Mouse (Mus musculus) lung, adult 18-20 months (tissue): ENCODE data around the gene Hist1h2bf.
"Not testable (repeated sequence)": the region's sequence is repeated elsewhere in the genome, so short reads cannot be mapped to it uniquely, and the experiment has no call there.

Experiments
- DNase-seq, 2 experiments: peaks; one replicate each; pipeline ENCODE4 v3.0.0; 2022; ENCODE audit warnings: mixed read lengths in 2 of 2

Gene Hist1h2bf

DNA sequence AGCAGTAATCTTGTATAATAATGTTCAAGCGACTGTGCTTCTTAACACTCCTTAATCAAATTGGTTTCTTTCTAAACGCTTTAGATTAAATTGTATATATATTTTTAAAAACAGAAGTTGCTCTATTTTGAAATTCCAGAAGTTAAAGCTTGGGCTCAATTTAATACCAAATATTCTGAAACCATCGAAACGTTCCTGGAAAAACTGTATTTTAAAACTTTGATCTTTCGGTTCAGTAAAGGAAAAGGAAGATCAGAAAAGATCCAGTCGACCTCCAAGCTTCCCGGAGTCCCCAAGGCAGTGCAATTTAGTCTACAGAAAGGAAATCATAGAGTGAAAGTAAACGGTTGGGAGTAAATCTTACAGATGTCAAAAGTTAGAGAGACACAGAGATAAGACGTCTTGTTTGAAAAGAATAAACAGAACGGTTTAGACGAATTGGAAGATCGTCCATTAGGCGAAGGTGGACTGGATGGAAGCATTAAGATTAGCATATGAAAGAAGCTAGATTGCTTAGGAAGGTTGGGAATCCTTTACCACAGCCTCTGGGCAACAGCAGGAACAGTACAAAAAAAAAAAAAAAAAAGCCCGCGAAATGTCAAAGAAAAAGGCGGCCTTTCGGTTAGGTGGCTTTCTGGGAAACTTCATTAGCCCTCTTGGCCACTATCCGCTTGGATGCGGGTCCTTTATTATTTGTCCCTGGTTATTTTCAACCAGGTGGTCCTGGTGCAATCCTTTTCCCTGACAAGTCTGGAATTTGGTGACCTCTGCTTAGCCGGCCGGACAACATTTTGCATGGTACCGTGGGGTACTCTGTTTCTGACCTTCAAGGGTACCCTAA is 12.3 kb upstream of the Hist1h2bf start:
- DNase-seq = no peak

DNA sequence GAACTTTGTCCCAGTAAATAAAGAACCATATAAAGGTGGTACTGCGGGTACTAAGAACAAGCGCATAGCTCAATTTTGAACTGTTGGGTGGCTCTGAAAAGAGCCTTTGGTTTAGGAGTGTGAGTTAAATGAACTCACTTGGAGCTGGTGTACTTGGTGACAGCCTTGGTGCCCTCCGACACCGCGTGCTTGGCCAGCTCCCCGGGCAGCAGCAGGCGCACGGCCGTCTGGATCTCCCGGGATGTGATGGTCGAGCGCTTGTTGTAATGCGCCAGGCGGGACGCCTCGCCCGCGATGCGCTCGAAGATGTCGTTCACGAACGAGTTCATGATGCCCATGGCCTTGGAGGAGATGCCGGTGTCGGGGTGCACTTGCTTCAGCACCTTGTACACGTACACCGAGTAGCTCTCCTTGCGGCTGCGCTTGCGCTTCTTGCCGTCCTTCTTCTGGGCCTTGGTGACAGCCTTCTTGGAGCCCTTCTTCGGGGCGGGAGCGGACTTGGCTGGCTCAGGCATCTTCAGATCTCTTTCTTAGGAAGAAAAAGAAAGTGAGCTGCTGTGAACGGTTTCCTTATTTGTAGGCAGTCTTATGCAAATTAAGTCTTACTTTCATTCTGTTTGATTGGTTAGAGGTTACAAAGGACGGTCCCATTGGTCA is 11.6 kb upstream of the Hist1h2bf start:
- DNase-seq = peak; percentile 81

DNA sequence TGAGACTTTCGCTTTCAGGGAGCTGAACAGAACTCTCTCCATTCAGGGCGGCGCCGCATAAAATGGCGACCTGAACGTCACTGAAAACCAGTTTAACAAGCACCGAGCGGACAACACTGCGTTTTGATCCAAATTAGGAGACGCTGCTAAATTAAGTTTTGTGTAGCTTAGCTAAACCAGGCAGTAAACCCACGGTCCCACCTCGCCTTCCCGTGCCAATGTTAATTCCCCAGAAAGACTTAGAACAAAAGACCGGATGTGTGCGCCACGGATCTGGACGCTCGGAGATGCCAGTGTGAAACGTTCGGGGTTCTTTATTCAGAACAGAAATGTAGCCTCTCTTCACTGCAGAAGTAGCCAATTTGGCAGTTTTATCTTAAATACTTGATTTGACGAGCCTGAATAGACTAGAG is 11.0 kb upstream of the Hist1h2bf start:
- peak; percentile 78 to 86 for DNase-seq

DNA sequence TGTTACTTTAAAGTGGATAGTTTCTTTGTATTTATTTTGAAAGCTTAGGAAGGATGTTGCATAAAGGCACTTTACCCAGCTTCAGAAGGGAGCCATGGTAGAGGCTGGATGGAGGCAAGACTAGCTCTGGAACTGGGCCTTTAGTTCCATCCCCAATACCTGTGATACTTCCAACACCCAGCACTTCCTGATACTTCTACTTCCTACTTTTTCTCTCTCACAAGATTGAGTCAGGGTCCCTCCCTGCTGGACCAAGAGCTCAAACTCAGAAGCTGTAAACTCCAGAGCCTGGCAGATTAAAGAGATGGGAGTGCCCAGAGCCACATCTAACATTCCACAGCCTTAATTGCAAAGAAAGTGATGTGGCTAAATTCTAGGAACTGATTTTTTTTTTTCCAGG is 10.3 kb upstream of the Hist1h2bf start:
- DNase-seq = no peak

DNA sequence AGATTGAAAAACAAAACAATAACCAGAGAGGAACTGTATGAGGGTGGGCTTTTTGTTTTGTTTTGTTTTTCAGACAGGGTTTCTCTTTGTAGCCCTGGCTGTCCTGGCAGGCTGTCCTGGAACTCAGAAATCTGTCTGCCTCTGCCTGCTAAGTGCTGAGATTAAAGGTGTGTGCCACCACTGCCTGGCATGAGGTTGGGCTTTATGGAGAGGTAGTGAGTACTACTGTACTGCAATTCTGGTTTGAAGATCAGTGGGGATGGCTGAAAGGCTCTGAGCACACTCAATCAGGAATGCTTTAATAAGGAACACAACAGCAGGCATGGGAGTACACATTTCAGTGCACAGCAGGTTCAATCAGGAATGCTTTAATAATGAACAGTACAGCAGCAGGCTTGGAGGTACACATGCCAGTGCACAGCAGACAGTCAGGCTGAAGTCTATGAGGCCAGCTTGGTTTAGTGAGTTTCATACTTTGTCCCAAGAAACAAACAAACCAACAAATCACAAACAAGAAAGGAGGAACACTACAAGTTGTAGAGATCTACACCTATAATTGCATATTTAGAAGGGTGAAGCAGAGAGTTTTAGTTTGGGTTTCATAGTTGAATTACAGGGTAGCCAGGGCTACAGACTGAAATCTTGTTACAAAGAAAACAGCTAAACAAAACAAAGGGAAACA is 9.5 kb upstream of the Hist1h2bf start:
- DNase-seq = no peak

DNA sequence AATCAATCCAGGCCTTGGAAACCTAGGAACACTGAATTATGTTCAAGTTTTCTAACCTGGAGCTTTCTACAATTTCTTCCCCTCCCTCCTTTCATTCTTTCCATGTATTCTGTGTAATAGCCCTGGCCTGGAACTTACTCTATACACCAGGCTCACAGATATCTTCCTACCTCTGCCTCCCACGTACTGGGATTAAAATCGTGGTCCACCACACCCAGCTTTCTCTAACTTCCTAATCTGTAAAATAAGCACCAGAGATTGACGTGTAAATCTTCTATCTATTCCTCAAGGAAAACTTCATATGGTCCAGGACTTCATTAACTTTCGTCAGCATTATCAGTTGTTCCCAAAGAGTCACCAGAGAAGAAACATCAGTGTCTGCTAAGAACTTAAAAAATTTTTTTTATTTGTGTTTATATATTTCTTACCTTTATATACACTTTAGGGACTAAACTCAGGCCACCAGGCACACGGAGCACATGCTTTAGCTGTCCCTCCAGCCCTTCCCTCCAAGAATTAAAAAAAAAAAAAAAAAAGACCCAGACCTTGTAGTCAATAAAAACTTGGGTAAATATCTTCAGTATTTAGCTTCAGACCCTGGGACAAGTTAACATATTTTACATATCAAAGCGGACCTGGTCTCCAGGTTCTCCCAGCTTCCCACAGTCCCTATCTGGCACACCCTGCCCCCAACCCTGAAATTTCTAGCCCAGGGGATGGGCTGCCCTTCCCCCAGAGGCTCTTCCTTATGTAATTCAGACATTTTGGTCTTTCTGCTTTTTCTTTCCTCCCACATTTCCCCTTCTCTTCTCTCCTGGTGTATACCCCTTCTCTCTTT is 8.4 kb upstream of the Hist1h2bf start:
- no peak for DNase-seq

DNA sequence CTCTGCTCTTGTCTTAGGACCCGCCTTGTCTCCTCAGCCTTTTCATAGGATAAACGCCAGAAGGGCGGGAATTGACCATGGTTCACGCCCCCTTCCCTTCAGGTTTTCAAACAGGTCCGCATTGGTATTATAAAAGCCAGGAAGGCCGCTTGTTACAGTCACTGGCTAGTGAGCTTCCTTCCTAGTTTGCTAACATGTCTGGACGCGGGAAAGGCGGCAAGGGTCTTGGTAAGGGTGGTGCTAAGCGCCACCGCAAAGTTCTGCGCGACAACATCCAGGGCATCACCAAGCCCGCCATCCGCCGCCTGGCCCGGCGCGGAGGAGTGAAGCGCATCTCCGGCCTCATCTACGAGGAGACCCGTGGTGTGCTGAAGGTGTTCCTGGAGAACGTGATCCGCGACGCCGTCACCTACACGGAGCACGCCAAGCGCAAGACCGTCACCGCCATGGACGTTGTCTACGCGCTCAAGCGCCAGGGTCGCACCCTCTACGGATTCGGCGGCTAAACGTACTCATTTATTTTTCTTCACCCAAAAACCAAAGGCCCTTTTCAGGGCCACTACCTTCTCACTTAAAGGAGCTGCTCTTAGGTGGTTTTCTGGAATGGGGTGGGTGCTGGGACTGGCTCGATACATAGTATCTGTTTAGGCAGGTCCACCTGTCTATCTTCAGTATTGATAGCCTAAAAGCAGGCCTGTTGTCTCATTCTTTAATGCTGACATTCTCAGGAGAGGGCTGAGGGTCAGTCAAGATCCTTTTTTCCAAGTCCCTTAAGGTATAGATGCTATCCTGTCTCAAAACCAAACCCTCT is 7.6 kb upstream of the Hist1h2bf start, which contains the start of gene Hist1h4d:
Gene Hist1h4d, plus strand, starts transcription at position 191 of the 811 bp plus-strand sequence.
- peak; percentile 98 for DNase-seq

DNA sequence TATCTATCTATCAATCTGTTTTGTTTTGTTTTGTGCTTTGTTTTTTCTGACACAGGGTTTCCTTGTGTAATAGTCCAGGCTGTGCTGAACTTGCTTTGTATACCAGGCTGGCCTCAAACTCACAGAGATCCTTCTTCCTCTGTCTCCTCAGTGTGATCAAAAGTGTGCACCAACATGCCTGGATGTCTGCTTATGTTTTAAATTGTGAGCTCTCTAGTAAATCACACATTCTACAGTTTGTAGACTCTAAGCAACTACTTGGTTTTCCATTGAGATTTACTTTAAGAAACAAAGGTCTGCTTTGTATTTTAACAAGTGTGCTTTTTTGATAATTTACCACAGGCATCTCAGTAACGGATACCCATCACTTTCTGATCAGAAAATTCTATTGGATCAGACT is 3.8 kb upstream of the Hist1h2bf start:
- DNase-seq = no peak

DNA sequence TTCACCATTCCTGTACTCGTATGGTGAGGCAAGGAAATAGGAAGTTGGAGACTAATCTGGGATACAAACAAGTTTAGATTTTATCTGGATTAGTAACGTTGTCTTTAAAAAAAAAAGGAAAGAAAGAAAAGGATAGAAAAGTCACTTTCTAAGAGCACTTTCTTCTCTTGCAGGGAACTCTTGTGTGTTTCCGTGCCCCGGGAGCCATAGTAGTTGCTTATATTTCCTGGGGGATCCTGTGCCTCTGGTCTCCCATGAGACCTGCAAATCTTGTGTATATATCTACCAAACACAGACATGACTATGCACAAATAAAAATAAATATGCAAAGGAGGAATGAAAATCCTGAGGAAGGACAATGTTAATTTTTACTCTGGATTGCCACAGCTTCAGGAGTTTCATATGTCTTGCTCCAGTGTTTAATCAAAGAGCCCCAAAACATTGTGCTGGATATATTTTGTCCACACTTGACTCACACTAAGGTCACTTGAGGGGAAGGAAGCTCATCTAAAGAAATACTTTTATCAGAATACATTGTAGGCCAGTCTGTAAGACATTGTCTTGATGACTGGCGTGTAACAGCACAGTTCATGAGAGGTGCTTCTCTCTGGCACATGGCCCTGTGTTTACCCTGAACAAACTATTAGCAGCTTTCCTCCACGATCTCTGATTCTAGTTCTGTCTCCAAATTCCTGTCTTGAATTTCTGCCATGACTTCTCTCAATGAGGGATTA is 3.1 kb upstream of the Hist1h2bf start:
- no peak for DNase-seq

DNA sequence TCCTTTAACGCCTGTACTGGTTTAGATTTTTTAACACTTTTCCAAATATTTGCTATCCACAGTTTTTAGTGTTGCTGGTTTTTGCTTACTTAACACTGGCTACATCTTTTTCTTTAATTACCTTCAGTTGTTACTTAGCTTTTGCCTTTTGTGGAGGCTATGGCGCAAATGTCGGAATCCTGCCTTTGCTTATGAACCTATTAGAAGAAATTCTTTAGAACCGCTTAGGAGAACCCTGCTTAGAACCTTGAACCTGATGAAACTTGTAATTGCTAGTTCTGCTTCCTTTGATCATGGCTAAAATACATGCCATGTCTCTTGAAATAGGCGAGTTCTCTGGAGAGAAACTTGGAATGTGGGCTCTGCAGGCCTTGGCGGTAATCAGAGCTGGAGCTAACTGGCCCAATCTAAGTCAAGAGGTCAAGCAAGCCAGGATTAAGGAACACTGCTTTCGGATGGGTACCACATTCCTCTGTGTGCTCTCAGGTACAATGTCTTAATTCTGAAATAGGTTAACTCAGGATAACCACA is 2.4 kb upstream of the Hist1h2bf start:
- no peak for DNase-seq

DNA sequence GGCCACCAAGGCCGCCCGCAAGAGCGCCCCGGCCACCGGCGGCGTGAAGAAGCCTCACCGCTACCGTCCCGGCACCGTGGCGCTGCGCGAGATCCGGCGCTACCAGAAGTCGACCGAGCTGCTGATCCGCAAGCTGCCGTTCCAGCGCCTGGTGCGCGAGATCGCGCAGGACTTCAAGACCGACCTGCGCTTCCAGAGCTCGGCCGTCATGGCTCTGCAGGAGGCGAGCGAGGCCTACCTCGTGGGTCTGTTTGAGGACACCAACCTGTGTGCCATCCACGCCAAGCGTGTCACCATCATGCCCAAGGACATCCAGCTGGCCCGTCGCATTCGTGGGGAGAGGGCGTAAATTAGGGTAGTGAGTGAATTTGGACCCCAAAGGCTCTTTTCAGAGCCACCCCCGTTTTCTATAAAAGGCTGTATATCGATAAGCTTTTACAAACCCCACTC is 1.9 kb upstream of the Hist1h2bf start:
- DNase-seq = not testable (repeated sequence)

DNA sequence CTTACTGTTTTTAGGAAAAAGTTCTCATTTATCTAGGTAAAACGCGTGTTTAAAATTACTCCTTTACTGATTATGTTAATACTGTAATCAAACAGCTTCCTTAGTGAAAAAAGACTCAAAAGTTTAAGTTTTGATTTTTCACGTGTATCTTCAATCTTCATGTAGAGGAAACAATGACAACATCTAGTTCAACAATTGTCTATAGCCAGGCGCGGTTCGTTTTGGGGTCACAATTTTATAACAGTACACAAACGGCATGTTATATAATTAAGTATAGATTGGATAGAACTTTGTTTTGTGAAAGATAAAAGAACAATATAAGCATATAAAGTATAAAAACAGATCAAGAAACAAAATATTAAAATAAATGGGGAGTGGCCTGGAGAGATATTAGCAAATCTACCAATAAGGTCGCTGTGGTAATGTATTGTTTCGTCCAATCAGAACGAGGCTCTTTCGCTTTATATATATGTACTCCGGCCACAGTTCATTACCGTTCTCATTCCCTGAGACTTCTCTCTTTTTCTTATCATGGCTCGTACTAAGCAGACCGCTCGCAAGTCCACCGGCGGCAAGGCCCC is 1.4 kb upstream of the Hist1h2bf start, which contains the start of gene Hist1h3d:
Gene Hist1h3d, plus strand, starts transcription at position 493 of the 581 bp plus-strand sequence.
- no peak for DNase-seq

DNA sequence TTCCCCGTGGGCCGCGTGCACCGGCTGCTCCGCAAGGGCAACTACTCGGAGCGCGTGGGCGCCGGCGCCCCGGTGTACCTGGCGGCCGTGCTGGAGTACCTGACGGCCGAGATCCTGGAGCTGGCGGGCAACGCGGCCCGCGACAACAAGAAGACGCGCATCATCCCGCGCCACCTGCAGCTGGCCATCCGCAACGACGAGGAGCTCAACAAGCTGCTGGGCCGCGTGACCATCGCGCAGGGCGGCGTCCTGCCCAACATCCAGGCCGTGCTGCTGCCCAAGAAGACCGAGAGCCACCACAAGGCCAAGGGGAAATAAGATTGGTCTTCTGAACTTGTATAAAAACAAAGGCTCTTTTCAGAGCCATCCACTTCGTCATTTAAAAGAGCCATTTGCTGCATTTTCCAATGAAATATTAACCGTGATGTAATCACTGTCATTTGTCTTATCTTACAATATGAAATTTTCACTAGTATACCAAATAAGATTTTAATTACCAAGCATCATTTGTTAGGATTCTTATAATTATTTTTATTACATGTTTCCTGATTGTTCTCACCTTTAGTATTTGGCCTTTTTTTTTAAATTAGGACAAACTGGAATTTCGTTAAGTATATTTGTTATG is 662 bp upstream of the Hist1h2bf start:
- not testable (repeated sequence) for DNase-seq

DNA sequence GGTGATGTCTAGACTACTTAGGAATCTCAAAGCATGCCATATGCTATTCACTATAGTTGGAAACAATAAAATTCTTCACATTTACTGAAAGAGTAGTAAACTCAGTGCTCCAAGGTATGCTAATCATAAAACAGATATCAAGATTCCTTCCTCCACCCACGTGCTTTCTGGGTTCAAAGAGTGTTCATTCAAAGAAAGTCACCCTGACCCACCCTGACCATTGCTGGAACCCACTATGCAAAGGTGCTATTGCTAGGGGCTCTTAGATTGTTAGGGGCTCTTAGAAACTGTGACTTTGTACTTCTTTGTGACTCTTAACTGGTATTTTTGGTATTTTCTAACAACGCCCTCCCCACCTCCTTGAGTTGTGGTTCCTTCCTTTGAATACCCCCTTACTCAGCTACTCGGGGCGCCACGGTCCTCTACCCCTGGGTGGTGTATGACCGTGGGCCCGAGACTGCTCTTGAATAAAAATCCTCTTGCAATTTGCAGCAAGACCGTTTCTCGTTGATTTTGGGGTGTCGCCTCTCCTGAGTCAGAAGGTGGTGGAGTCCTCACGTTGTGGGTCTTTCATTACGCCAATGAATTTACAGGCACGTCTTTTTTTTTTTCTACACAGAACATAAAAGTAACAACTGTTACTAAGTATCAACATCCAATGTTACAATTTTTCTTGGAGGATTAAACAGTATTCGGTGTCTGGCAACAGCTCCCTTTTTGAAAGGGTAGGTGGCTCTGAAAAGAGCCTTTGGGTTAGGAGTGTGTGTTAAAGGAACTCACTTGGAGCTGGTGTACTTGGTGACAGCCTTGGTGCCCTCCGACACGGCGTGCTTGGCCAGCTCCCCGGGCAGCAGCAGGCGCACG is 730 bp downstream of the Hist1h2bf start:
- not testable (repeated sequence) for DNase-seq

DNA sequence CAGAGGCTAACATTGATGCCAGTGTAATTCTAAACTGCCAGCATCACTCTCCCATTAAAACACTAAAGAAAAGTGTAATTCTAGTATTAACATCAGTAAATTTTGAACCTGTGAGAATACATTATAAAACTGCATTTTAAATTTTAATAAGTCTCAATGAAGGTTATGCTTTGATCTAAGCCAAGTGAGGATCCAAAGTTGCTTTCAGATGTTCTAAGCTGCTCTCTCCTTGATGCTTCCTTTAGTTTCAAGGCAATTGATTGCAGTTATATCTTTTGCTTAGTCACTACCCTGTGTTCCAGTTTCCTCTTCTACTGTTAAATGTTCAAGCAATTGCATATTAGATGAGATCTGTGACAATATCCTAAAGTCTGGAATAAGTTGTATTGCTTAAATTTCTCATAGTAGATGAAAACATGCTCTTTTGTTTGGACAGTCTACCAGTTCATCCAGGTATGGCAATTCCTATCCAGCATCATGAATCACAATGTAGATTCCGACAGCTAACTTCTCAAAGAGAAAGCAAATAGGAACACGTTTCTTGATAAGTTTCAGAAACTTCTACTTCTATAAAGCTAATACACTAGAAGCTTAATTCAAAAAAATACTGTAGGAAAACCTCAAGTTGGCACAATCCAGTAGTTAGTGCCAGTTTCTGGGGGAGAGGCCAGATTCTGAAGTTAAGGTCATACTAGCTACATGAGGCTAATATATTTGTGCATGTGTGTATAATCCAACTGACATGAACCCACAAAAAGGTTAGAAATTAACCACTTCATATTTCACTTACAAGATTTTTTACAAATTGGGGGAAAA is 1.6 kb downstream of the Hist1h2bf start:
- DNase-seq = no peak

DNA sequence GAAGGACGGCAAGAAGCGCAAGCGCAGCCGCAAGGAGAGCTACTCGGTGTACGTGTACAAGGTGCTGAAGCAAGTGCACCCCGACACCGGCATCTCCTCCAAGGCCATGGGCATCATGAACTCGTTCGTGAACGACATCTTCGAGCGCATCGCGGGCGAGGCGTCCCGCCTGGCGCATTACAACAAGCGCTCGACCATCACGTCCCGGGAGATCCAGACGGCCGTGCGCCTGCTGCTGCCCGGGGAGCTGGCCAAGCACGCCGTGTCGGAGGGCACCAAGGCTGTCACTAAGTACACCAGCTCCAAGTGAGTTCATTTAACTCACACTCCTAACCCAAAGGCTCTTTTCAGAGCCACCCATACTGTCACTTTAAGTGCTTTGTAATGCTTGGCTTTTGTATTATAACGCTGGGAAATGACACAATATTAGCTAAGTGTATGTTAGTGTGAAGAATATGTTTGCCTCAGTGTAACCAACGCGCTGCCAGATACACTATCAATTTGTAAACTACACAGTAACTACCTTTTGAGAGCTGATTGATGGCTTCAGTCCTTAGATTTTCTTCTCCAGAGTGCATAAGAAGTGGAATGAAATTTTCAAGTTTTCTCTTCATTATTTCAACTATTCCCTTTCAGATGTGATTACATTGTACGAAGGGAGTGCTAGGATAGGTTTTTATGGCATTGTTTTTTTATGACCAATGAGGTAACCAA is 2.3 kb downstream of the Hist1h2bf start:
- not testable (repeated sequence) for DNase-seq

DNA sequence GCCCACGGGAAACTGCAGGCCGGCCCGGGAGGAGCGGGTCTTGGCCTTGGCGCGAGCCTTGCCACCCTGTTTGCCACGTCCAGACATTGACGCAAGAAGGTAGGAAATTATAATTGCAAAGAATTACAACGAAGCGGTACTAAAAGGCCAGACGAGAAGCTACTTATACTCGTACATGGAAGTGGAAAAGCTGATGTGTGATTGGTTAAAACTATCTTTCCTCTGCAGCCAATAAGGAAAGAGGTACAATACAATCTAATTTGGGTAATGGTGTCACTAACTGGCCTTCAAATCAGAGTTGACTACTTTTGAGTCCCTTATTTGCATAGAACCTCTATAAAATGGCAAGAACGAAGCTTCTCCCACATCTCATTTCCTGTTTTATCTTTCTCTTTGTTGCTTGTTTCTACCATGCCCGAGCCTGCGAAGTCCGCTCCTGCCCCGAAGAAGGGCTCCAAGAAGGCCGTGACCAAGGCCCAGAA is 2.9 kb downstream of the Hist1h2bf start, which contains the start of the genes Hist1h2ae and Hist1h2bg:
Gene Hist1h2ae, minus strand, starts transcription at position 199 of the 482 bp plus-strand sequence.
Gene Hist1h2bg, plus strand, starts transcription at position 375 of the 482 bp plus-strand sequence.
- DNase-seq = peak; percentile 51 to 60
